Mouse (Mus musculus) embryonic facial prominence, embryonic 10.5 days (tissue): ENCODE data around the gene Slc30a7. TPM values are rescaled to one million over a fixed set of nuclear protein-coding genes. Genes with fewer than 3 reads are reported as not detected.
A peak's percentile ranks its signal among the peaks of the same experiment; 100 is the strongest.

Experiments used
- DNase-seq: peaks from one replicate; pipeline ENCODE4 v3.0.0-alpha.2; 2017; ENCODE audit warnings: low spot score
- H3K27ac ChIP-seq: fragments of 300-500 bp; sonication (generic); replicated peaks from 2 replicates; pipeline ENCODE4 v1.5.1; 2016; ENCODE audit warnings: mild to moderate bottlenecking
- H3K27me3 ChIP-seq: fragments of 300-500 bp; sonication (generic); replicated peaks from 2 replicates; pipeline ENCODE4 v1.6.1; 2016; ENCODE audit warnings: low read depth, mild to moderate bottlenecking; ENCODE audit not compliant: poor library complexity, severe bottlenecking
- H3K36me3 ChIP-seq: fragments of 300-500 bp; sonication (generic); replicated peaks from 2 replicates; pipeline ENCODE4 v1.6.1; 2016; ENCODE audit warnings: mild to moderate bottlenecking, moderate library complexity
- H3K4me1 ChIP-seq: fragments of 300-500 bp; sonication (generic); 2 replicates; pipeline ENCODE4 v1.6.1; 2016
- H3K4me3 ChIP-seq: fragments of 300-500 bp; sonication (generic); 2 replicates; pipeline ENCODE4 v1.5.1; 2016; ENCODE audit warnings: mild to moderate bottlenecking, moderate library complexity
- H3K9me3 ChIP-seq: fragments of 300-500 bp; sonication (generic); 2 replicates; pipeline ENCODE4 v1.6.1; 2016; ENCODE audit warnings: mild to moderate bottlenecking
- WGBS: fragments of 180-500 bp; shearing (Covaris S2); methylation state at CpG from one replicate; pipeline ENCODE4 v1.1.7; 2016; 5-methylcytosine and 5-hydroxymethylcytosine counted together
- polyA plus RNA-seq: library from polyadenylated mRNA; unstranded; fragments of >200 nt; fragmentation: Nextera tagmentation; extraction: Ambion mirVana; gene quantifications from 2 replicates; pipeline ENCODE4 v1.2.1, GENCODE M21; 2016

The Slc30a7 gene
- polyA plus RNA-seq, 1 experiment from 2014 or later = 24.6 TPM

DNA sequence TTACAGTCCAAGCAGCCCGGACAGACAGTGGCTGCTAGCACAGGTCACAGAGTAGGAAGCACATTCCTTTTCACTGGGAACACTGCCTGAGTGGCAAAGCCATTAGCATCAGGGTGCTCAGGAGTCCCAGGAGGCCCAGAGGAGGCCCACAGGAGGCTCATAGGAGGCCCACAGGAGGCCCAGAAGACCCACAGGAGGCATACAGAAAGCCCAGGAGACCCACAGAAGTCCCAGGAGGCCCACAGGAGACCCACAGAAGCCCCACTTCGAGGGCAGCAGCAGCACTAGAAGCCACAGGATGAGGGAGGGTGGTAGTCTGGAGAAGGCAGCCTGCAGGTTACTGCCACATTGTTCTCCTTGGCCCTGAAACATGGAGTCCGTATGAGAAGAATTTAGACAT lies 54.1 kb downstream of the Slc30a7 start:
- Histone ChIP-seq H3K36me3 (peaks cover 80% of the 10 kb centered on the region), H3K27me3 (no peaks in the 10 kb centered on the region), H3K9me3 (no peaks in the 10 kb centered on the region), H3K27ac (0 out of 2 replicates have a peak overlapping the region, but pooled peaks have one; percentile 27), H3K4me3 (no peak overlapping the region), H3K4me1 (peaks cover 23% of the 10 kb centered on the region)
- 71% methylated on average over 3 of the region's 3 CpGs for WGBS
- DNase-seq = no peak

DNA sequence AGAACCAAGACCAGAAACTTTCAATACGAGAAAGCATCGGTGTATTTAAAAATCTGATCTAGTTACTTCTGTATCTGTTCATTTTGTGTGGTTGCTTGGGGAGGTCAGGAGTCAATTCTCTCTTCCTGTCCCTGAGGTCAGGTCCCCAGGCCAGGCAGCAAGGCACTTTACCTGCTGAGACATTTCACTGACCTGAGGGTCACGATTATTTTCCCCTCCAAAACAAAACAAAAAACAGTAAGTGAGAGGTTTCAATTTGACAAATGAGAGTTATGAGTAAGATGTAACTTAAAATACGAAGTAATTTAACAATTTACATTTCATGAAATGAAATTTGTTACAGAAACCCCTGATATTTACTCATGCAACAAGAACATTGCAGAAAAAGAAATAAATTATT lies 54.9 kb downstream of the Slc30a7 start:
- Histone ChIP-seq H3K4me1 (peaks cover 23% of the 10 kb centered on the region), H3K27ac (no peak overlapping the region), H3K27me3 (no peaks in the 10 kb centered on the region), H3K36me3 (peaks cover 80% of the 10 kb centered on the region), H3K4me3 (no peak overlapping the region), H3K9me3 (no peaks in the 10 kb centered on the region)
- 54% methylated on average over 4 of the region's 4 CpGs for WGBS
- DNase-seq = no peak

DNA sequence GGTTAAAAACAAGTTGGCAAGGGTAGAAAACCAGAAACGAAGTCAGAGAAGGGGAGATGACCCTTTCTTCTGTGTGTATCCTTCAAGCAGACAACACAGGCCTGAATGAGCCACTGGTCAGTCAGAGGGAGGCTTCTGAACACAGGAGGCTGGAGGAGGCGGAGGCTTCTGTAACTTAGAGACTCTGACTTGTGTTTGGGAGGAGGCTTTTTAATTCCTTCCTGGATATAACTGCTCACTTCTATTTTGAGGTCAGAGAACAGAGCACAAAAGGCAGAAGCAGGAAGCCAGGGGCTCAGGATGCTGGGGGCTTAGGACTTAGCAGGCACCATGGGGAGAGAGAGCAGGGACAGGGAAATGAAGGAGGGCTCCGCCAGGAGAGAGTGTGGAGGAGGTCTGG lies 56.0 kb downstream of the Slc30a7 start:
- no peak overlapping the region for H3K27ac ChIP-seq
- H3K4me3 ChIP-seq = no peak overlapping the region
- H3K27me3 ChIP-seq = no peaks in the 10 kb centered on the region
- no peak for DNase-seq
- 61% methylated on average over 3 of the region's 3 CpGs for WGBS
- H3K4me1 ChIP-seq = peaks cover 23% of the 10 kb centered on the region
- no peaks in the 10 kb centered on the region for H3K9me3 ChIP-seq
- peaks cover 75% of the 10 kb centered on the region for H3K36me3 ChIP-seq

DNA sequence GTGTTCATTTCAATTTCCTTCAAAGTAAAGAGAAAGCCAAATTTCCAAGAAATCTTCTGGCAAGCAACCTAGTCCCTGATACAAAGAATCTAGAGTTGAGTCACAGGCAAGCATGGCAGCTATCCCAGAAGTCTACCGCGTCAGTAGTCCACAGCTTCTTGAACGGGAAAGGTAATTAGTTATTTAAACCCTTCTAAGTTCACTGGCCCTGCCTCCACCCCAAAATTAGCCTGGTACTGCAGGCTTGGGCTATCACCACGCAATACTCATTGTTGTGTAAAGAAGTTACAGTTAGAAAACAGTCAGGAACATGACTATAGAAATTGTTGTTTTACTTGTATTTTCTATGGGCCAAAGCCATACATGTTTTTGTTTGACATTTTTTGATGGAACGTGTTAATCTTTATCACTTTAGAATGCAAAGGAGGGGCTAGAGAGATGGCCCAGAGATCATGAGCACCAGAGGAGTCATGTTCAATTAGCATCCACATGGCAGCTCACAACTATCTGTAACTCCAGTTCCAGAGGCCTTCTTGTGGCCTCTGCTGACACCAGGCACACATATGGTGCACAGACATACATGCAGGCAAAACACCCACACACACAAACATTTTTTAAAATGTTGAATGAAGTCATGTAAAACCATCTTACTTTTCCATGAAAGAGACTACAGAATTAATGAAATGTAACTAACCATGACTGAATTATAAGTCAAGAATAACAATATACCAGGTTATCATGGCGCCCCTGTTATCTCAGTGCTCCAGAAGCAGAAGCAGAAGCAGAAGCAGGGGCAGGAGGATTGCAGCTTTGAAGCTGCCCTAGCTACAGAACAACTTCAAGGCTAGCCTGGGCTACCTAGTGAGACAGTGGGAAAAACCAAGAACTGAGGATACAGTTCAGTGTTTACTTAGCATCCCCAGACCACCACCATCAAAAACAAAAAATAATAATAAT lies 57.0 kb downstream of the Slc30a7 start:
- 88% methylated on average over 6 of the region's 6 CpGs for WGBS
- H3K4me1 ChIP-seq = peaks cover 23% of the 10 kb centered on the region
- no peak overlapping the region for H3K4me3 ChIP-seq
- no peaks in the 10 kb centered on the region for H3K9me3 ChIP-seq
- no peaks in the 10 kb centered on the region for H3K27me3 ChIP-seq
- peaks cover 74% of the 10 kb centered on the region for H3K36me3 ChIP-seq
- no peak for DNase-seq
- H3K27ac ChIP-seq = no peak overlapping the region

DNA sequence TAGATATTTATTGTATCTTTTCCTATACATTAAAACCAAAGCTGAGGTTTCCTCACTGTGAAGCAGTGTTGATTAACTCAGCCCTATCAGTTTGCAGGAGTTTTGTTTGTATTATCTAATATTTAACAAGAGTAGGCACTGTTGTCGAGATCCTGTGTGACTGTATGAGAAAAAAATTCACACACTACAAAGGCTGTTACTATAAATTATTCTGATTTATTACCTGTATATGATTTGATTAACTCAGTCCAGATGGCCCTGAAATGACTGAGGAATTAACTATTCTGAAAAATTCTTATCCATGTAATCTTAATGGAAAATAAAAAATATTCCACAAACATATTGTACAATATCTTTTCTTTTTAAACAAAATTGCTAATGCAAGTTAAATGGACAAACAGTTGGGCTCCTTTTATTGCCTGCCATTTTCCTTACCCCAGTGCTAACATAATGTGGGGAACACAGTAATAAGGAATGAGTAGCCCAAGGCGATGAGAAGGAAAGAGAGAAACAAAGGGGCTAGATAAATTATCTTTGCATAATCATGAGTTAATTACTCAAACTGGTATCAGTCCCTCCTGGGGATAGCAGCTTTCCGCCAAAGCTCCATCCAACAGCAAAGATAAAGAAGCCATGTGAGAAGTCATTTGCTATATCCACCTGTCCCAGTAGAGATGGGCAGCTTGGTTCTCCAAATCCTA lies 57.8 kb downstream of the Slc30a7 start:
- H3K4me3 ChIP-seq = no peak overlapping the region
- H3K9me3 ChIP-seq = no peaks in the 10 kb centered on the region
- no peak overlapping the region for H3K27ac ChIP-seq
- peaks cover 23% of the 10 kb centered on the region for H3K4me1 ChIP-seq
- no peaks in the 10 kb centered on the region for H3K27me3 ChIP-seq
- peaks cover 75% of the 10 kb centered on the region for H3K36me3 ChIP-seq
- no peak for DNase-seq
- WGBS = 90% methylated on average over 3 of the region's 3 CpGs

DNA sequence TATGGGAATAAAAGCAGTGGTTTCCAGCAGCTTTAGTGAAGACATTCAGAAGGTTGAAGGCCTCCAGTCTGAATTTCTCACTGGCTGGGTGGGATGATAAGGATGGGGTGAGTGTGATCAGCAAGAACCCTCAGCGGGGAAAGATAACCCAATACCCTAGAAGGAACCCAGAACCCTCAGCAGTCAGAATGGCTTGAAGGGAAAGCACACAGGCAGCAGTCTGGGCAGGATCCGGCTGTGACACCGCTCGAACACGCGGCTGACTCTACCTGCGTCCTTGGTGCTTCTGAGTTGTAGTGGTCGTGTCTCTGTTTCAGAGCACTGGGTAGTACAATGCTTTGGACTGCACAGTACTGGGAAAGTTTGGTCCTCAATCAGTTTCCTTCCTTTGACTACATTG lies 60.9 kb downstream of the Slc30a7 start:
- Histone ChIP-seq H3K4me1 (peaks cover 5% of the 10 kb centered on the region; the same call in 1 of the 2 replicates), H3K4me3 (no peak overlapping the region), H3K36me3 (peaks cover 79% of the 10 kb centered on the region), H3K9me3 (no peaks in the 10 kb centered on the region), H3K27me3 (no peaks in the 10 kb centered on the region), H3K27ac (no peak overlapping the region)
- WGBS = 93% methylated on average over 8 of the region's 8 CpGs
- no peak for DNase-seq

DNA sequence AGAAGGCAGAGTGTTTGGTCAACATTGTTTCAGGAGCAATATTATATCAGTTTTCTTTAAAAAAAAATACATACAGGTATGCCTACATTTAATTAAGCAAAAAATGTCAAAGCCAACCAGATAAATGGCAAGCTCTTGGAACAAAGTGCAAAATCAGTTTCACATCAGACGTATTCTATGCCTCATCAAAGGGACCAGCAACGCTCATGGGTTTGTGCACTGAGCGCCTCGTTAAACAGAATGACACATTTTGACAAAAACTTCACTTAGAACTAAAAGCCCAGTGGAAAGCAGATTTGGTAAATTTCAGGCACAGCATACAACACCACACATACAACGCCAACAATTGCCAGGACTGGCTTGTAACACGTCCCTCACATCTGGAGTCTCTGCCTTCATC lies 62.8 kb downstream of the Slc30a7 start:
- no peak for DNase-seq
- WGBS = 92% methylated on average over 6 of the region's 6 CpGs
- H3K27ac ChIP-seq = no peak overlapping the region
- H3K27me3 ChIP-seq = no peaks in the 10 kb centered on the region
- no peaks in the 10 kb centered on the region for H3K4me1 ChIP-seq
- peaks cover 73% of the 10 kb centered on the region for H3K36me3 ChIP-seq
- H3K4me3 ChIP-seq = no peak overlapping the region
- no peaks in the 10 kb centered on the region for H3K9me3 ChIP-seq

DNA sequence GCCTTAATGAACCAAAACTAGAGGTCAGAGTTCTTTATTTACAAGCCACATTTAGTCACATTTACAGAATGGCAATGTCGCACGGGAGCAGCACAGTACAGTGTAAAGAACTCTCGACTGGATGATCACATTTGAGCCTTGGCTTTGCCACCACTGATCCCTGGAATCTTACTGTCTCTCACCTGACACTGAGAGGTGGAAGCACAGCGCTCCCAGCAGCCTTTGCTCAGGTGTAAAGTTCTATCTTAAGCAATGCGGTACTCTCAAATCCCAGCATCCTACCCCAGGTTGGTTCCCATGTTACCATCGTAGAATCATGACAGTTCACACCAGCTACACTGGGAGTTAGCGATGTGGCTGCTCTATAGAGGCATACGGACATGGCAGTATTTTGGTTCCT lies 65.7 kb downstream of the Slc30a7 start:
- WGBS = 96% methylated on average over 8 of the region's 8 CpGs
- no peak for DNase-seq
- Histone ChIP-seq H3K9me3 (no peaks in the 10 kb centered on the region), H3K27ac (no peak overlapping the region), H3K27me3 (no peaks in the 10 kb centered on the region), H3K4me1 (no peaks in the 10 kb centered on the region), H3K4me3 (no peak overlapping the region), H3K36me3 (peaks cover 65% of the 10 kb centered on the region)

DNA sequence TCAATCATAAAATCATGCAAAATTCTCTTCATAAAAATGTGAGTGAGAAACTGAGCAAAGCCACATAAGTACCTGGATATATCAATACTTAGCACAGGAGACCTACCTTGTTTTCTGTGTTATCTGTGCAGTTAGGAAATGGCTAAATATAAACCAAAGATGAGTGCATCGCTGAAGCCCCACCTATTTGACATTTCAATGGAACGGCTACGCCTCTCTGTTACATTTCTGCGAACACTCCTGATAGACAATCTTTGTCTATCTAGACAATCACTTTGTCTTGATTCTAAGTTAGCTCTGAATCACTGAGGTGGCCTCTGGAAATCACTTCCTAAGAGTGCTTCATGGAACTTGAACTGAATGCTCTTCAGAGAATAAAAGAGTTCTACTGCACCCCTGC lies 66.7 kb downstream of the Slc30a7 start:
- peaks cover 56% of the 10 kb centered on the region for H3K36me3 ChIP-seq
- no peaks in the 10 kb centered on the region for H3K27me3 ChIP-seq
- H3K9me3 ChIP-seq = no peaks in the 10 kb centered on the region
- no peak for DNase-seq
- 95% methylated on average over 4 of the region's 4 CpGs for WGBS
- H3K4me1 ChIP-seq = no peaks in the 10 kb centered on the region
- no peak overlapping the region for H3K27ac ChIP-seq
- no peak overlapping the region for H3K4me3 ChIP-seq

DNA sequence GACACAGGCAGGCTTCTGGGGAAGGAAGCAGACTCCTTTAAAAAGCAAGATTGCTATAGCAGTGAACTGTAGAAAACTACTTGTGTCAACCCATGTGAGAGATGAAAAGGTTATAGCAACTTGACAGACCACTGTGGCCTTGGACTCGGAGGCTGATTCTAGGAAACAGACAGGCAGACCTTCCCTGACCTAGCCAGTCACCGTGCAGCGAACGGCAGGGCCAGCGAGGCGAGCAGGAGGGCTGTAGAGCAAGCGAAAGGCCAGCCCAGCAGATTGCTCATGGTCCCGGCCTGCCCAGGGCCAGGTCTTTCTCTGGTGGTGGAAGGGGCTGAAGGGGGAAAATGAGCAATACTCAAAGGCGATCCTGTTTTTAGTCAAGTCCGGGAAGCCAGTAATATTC lies 69.4 kb downstream of the Slc30a7 start:
- no peaks in the 10 kb centered on the region for H3K9me3 ChIP-seq
- H3K27ac ChIP-seq = no peak overlapping the region
- H3K27me3 ChIP-seq = no peaks in the 10 kb centered on the region
- WGBS = 89% methylated on average over 10 of the region's 10 CpGs
- H3K4me3 ChIP-seq = no peak overlapping the region
- H3K36me3 ChIP-seq = peaks cover 36% of the 10 kb centered on the region
- DNase-seq = no peak
- no peaks in the 10 kb centered on the region for H3K4me1 ChIP-seq

DNA sequence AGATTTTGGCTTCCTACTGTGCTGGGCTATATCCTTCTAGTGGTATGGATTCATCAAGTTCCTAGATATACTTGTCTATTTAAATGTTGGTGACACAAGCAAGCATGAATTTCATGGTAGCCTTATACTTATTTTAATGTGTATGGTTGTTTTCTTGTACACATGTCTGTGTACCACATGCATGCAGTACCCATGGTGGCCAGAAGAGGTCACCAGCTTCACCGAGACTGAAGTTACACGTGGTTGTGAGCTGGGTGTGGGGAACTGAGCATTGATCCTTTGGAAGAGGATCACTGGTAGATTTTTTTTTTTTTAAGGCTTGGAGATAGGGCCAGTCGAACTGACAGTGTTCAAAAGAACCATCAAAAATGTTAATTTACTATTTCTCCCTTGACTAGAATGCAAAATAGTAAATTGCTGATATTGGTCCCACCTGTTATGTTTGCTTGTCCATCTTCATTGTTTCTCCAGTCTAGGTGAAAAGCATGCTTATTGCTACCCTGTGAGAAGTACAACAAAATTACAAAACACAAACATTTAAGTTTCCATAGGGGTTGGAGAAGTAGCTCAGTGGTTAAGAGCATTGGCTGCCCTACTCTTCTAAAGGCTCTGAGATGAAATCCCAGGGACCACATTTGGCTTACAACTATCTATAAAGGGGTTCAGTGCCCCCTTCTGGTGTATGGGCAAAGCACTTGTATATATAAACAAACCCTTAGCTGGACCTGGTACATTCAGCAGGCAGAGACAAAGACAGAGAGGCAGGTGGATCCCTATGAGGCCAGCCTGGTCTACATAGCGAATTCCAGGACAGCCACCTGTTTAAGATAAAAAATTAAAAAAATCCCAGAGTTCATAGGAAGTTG lies 70.2 kb downstream of the Slc30a7 start:
- Histone ChIP-seq H3K4me1 (no peaks in the 10 kb centered on the region), H3K36me3 (peaks cover 35% of the 10 kb centered on the region), H3K9me3 (no peaks in the 10 kb centered on the region), H3K27me3 (no peaks in the 10 kb centered on the region), H3K4me3 (no peak overlapping the region), H3K27ac (no peak overlapping the region)
- 54% methylated on average over 4 of the region's 4 CpGs for WGBS
- DNase-seq = peak; percentile 49
